Mouse (Mus musculus) forebrain, embryonic 13.5 days (tissue): Measurements from ENCODE around the gene Zbtb18. TPM values are rescaled to one million over a fixed set of nuclear protein-coding genes. Genes with fewer than 3 reads are reported as not detected.
"Not testable (repeated sequence)": the region's sequence is repeated elsewhere in the genome, so short reads cannot be mapped to it uniquely, and the experiment has no call there.

Experiments
- ATAC-seq: fragments of 200-750 bp; cut with Nextera tagmentation; 2 replicates; pipeline ENCODE4 v1.8.0; 2017
- H3K27ac ChIP-seq: fragments of 300-500 bp; sonication (generic); 2 replicates; pipeline ENCODE4 v1.5.1; 2015; ENCODE audit warnings: inconsistent platforms, mild to moderate bottlenecking, moderate library complexity
- H3K27me3 ChIP-seq: fragments of 300-500 bp; sonication (generic); 2 replicates; pipeline ENCODE4 v1.6.1; 2015; ENCODE audit warnings: mild to moderate bottlenecking, inconsistent platforms
- H3K36me3 ChIP-seq: fragments of 300-500 bp; sonication (generic); 2 replicates; pipeline ENCODE4 v1.6.1; 2015; ENCODE audit warnings: mild to moderate bottlenecking, inconsistent platforms; ENCODE audit not compliant: poor library complexity, severe bottlenecking
- H3K4me1 ChIP-seq: fragments of 300-500 bp; sonication (generic); 2 replicates; pipeline ENCODE4 v1.6.1; 2015; ENCODE audit warnings: inconsistent platforms
- H3K4me2 ChIP-seq: fragments of 300-500 bp; sonication (generic); 2 replicates; pipeline ENCODE4 v1.6.1; 2015; ENCODE audit warnings: inconsistent platforms, mild to moderate bottlenecking, moderate library complexity
- H3K4me3 ChIP-seq: fragments of 300-500 bp; sonication (generic); 2 replicates; pipeline ENCODE4 v1.5.1; 2015; ENCODE audit warnings: mild to moderate bottlenecking, inconsistent platforms
- H3K9ac ChIP-seq: fragments of 300-500 bp; sonication (generic); 2 replicates; pipeline ENCODE4 v1.6.1; 2015; ENCODE audit warnings: mild to moderate bottlenecking, inconsistent platforms
- H3K9me3 ChIP-seq: fragments of 300-500 bp; sonication (generic); replicated peaks from 2 replicates; pipeline ENCODE4 v1.6.1; 2016; ENCODE audit warnings: inconsistent platforms
- WGBS: fragments of 180-500 bp; shearing (Covaris S2); methylation state at CpG from one replicate; pipeline ENCODE4 v1.1.7; 2015; 5-methylcytosine and 5-hydroxymethylcytosine counted together
- polyA plus RNA-seq: library from polyadenylated mRNA; unstranded; fragments of >200 nt; fragmentation: Nextera tagmentation; extraction: Ambion mirVana; gene quantifications from 2 replicates; pipeline ENCODE4 v1.2.1, GENCODE M21; 2015

The Zbtb18 gene
- polyA plus RNA-seq, 1 experiment from 2014 or later = 88.1 TPM

GRCm38 (mm10) chr1:177448121-177448561 lies 6.0 kb downstream of the Zbtb18 start:
- Histone ChIP-seq H3K4me1 (peaks cover 74% of the 10 kb centered on the region), H3K9me3 (no peaks in the 10 kb centered on the region), H3K27ac (peak overlapping the region; percentile 92), H3K4me3 (peak overlapping the region; percentile 83), H3K4me2 (peak overlapping the region; percentile 64), H3K27me3 (no peaks in the 10 kb centered on the region), H3K9ac (peak overlapping the region; percentile 98), H3K36me3 (peaks cover 20% of the 10 kb centered on the region)
- WGBS = 73% methylated on average over 25 of the region's 25 CpGs
- ATAC-seq = no peak; the same call in 1 of the 2 replicates

GRCm38 (mm10) chr1:177448921-177449320 lies 6.8 kb downstream of the Zbtb18 start:
- Histone ChIP-seq H3K9me3 (no peaks in the 10 kb centered on the region), H3K27me3 (no peaks in the 10 kb centered on the region), H3K36me3 (peaks cover 20% of the 10 kb centered on the region), H3K9ac (peak overlapping the region; percentile 98), H3K4me1 (peaks cover 77% of the 10 kb centered on the region), H3K27ac (peak overlapping the region; percentile 70), H3K4me3 (peak overlapping the region; percentile 83), H3K4me2 (peak overlapping the region; percentile 64)
- no peak for ATAC-seq
- WGBS = 8% methylated on average over 2 of the region's 2 CpGs

- Histone ChIP-seq H3K4me1 (peaks cover 72% of the 10 kb centered on the region), H3K4me3 (peak overlapping the region; percentile 31), H3K4me2 (peak overlapping the region; percentile 51), H3K9ac (peak overlapping the region; percentile 60), H3K36me3 (peaks cover 20% of the 10 kb centered on the region), H3K27ac (peak overlapping the region; percentile 59)
- not testable (repeated sequence) for H3K27me3 ChIP-seq, H3K9me3 ChIP-seq
- 8% methylated on average over 7 of the region's 7 CpGs for WGBS
- peak; percentile 29; the same call in 1 of the 2 replicates for ATAC-seq
Observed at GRCm38 (mm10) chr1:177449857-177450256, 7.7 kb downstream of the Zbtb18 start.

GRCm38 (mm10) chr1:177451041-177451440 lies 8.9 kb downstream of the Zbtb18 start:
- WGBS = 51% methylated on average over 2 of the region's 2 CpGs
- H3K27me3 ChIP-seq = no peaks in the 10 kb centered on the region
- H3K27ac ChIP-seq = peak overlapping the region; percentile 73
- H3K9ac ChIP-seq = 0 out of 2 replicates have a peak overlapping the region, but pooled peaks have one; percentile 37
- ATAC-seq = no peak
- peaks cover 63% of the 10 kb centered on the region for H3K4me1 ChIP-seq
- H3K4me3 ChIP-seq = peak overlapping the region; percentile 15; the same call in 1 of the 2 replicates
- H3K36me3 ChIP-seq = peaks cover 20% of the 10 kb centered on the region
- H3K9me3 ChIP-seq = no peaks in the 10 kb centered on the region
- peak overlapping the region; percentile 35 for H3K4me2 ChIP-seq

GRCm38 (mm10) chr1:177451991-177452431 lies 9.9 kb downstream of the Zbtb18 start:
- Histone ChIP-seq H3K9ac (peak overlapping the region; percentile 53), H3K4me2 (peak overlapping the region; percentile 35; the same call in 1 of the 2 replicates), H3K27ac (peak overlapping the region; percentile 73), H3K9me3 (no peaks in the 10 kb centered on the region), H3K36me3 (peaks cover 20% of the 10 kb centered on the region), H3K27me3 (no peaks in the 10 kb centered on the region), H3K4me1 (peaks cover 60% of the 10 kb centered on the region), H3K4me3 (no peak overlapping the region)
- 26% methylated on average over 4 of the region's 4 CpGs for WGBS
- 0 out of 2 replicates have a peak, but pooled peaks have one; percentile 20 for ATAC-seq

GRCm38 (mm10) chr1:177452987-177453386 lies 10.8 kb downstream of the Zbtb18 start:
- ATAC-seq = no peak
- peak overlapping the region; percentile 25; the same call in 1 of the 2 replicates for H3K27ac ChIP-seq
- 75% methylated on average over 5 of the region's 5 CpGs for WGBS
- H3K9ac ChIP-seq = no peak overlapping the region; the same call in 1 of the 2 replicates
- H3K36me3 ChIP-seq = peaks cover 11% of the 10 kb centered on the region
- H3K4me3 ChIP-seq = no peak overlapping the region
- H3K27me3 ChIP-seq = no peaks in the 10 kb centered on the region
- no peaks in the 10 kb centered on the region for H3K9me3 ChIP-seq
- peaks cover 58% of the 10 kb centered on the region for H3K4me1 ChIP-seq
- H3K4me2 ChIP-seq = no peak overlapping the region

- peak overlapping the region; percentile 10; the same call in 1 of the 2 replicates for H3K27ac ChIP-seq
Observed at GRCm38 (mm10) chr1:177453806-177454205, 11.7 kb downstream of the Zbtb18 start.

GRCm38 (mm10) chr1:177454492-177454891 lies 12.3 kb downstream of the Zbtb18 start:
- H3K4me2 ChIP-seq = no peak overlapping the region
- no peak for ATAC-seq
- H3K36me3 ChIP-seq = no peaks in the 10 kb centered on the region
- H3K4me1 ChIP-seq = peaks cover 59% of the 10 kb centered on the region
- H3K4me3 ChIP-seq = no peak overlapping the region
- H3K27ac ChIP-seq = no peak overlapping the region
- 83% methylated on average over 6 of the region's 6 CpGs for WGBS
- no peaks in the 10 kb centered on the region for H3K9me3 ChIP-seq
- no peak overlapping the region for H3K9ac ChIP-seq
- H3K27me3 ChIP-seq = no peaks in the 10 kb centered on the region

More at GRCm38 (mm10) chr1:177453806-177454205, 11.7 kb downstream of the Zbtb18 start:
- Histone ChIP-seq H3K36me3 (peaks cover 5% of the 10 kb centered on the region; the same call in 1 of the 2 replicates), H3K4me2 (no peak overlapping the region), H3K27me3 (no peaks in the 10 kb centered on the region), H3K4me3 (no peak overlapping the region), H3K9ac (peak overlapping the region; percentile 30; the same call in 1 of the 2 replicates), H3K9me3 (no peaks in the 10 kb centered on the region), H3K4me1 (peaks cover 59% of the 10 kb centered on the region)
- WGBS = 35% methylated on average over 8 of the region's 8 CpGs
- ATAC-seq = no peak

GRCm38 (mm10) chr1:177455466-177455865 lies 13.3 kb downstream of the Zbtb18 start:
- no peaks in the 10 kb centered on the region for H3K9me3 ChIP-seq
- no peaks in the 10 kb centered on the region for H3K27me3 ChIP-seq
- H3K4me3 ChIP-seq = no peak overlapping the region
- ATAC-seq = no peak
- H3K36me3 ChIP-seq = no peaks in the 10 kb centered on the region
- 87% methylated on average over 5 of the region's 5 CpGs for WGBS
- no peak overlapping the region for H3K9ac ChIP-seq
- H3K4me2 ChIP-seq = no peak overlapping the region
- peaks cover 62% of the 10 kb centered on the region for H3K4me1 ChIP-seq
- no peak overlapping the region for H3K27ac ChIP-seq

GRCm38 (mm10) chr1:177456208-177456607 lies 14.1 kb downstream of the Zbtb18 start:
- H3K4me2 ChIP-seq = no peak overlapping the region
- H3K36me3 ChIP-seq = no peaks in the 10 kb centered on the region
- H3K27me3 ChIP-seq = no peaks in the 10 kb centered on the region
- ATAC-seq = no peak
- no peak overlapping the region for H3K9ac ChIP-seq
- H3K4me3 ChIP-seq = no peak overlapping the region
- H3K9me3 ChIP-seq = no peaks in the 10 kb centered on the region
- WGBS = 95% methylated on average over 4 of the region's 4 CpGs
- 0 out of 2 replicates have a peak overlapping the region, but pooled peaks have one; percentile 14 for H3K27ac ChIP-seq
- peaks cover 61% of the 10 kb centered on the region for H3K4me1 ChIP-seq

GRCm38 (mm10) chr1:177456772-177457171 lies 14.6 kb downstream of the Zbtb18 start:
- 41% methylated on average over 4 of the region's 4 CpGs for WGBS
- H3K9ac ChIP-seq = no peak overlapping the region

GRCm38 (mm10) chr1:177457981-177458380 lies 15.8 kb downstream of the Zbtb18 start:
- WGBS = 52% methylated on average over 6 of the region's 6 CpGs
- H3K27ac ChIP-seq = no peak overlapping the region

More at GRCm38 (mm10) chr1:177456772-177457171, 14.6 kb downstream of the Zbtb18 start:
- H3K27ac ChIP-seq = 0 out of 2 replicates have a peak overlapping the region, but pooled peaks have one; percentile 14
- H3K27me3 ChIP-seq = no peaks in the 10 kb centered on the region
- no peaks in the 10 kb centered on the region for H3K36me3 ChIP-seq
- no peak overlapping the region for H3K4me2 ChIP-seq
- peaks cover 56% of the 10 kb centered on the region for H3K4me1 ChIP-seq
- no peak for ATAC-seq
- no peaks in the 10 kb centered on the region for H3K9me3 ChIP-seq
- no peak overlapping the region for H3K4me3 ChIP-seq

More at GRCm38 (mm10) chr1:177457981-177458380, 15.8 kb downstream of the Zbtb18 start:
- Histone ChIP-seq H3K9me3 (no peaks in the 10 kb centered on the region), H3K4me2 (no peak overlapping the region), H3K4me3 (no peak overlapping the region), H3K4me1 (peaks cover 51% of the 10 kb centered on the region), H3K27me3 (no peaks in the 10 kb centered on the region), H3K36me3 (no peaks in the 10 kb centered on the region), H3K9ac (no peak overlapping the region)
- no peak for ATAC-seq
